Mouse (Mus musculus): ENCODE measurements at regions not wholly inside any gene's neighbourhood (a gene's known extent, or its start where the extent isn't known, plus 50 kb on each side); places are given as distances from the start of the nearest gene placed in this dataset.

DNA sequence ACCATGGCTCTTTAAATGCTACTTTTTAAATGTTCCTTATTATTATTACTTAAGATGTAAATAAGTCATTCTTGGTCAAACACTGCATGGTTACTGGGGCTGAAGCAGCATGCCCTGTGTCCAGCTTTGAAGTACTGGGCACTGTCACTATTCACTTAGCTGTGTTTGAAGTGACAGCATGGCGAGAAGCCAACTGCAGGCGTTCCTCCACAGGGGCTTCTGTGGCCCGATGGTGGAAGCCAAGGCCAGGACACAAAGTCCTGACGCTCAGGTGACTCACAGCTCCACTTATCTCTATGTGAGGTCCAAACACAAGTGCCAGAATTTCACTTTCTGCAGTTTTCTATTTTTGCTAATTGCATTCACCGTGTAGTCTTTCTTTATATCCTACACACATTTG, 65.3 kb downstream of the Cdca7 start:
- ATAC-seq: no peak

DNA sequence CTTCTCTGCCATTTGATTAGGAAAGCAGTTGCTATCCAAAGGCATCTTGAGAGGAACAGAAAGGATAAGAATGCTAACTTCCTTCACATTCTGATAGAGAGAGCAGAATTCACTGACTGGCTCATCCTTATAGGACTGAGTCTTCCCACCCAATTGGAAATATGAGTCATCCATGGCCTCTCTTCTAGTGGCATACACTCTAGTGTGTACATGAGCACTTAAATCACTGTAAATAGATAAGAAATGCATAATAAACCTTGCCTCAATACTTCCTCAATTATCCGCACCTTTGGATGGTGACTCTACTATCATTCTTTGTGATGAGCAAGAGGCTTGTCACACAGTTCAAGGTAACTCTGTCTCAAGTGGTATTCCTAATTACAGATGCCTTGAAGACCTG, 69.5 kb downstream of the Cdca7 start:
- ATAC-seq: no peak

DNA sequence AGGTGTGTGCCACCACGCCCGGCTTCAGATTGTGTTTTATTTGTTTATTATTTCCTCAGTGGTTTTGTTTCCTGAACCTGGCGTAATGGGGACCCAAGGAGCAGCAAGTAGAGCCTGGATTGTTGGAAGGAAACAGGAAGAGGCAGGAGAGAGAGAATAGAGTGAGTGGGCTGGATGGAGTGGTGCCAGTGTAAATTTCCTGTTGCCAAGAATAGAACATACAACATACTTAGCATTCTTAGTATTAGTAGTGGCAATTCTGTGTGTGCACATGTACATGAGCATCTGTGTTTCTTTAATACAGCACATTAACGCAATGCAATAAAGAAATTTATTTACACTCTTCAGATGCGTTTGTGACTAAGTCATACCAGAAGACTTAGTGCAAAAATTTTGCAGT, 70.5 kb downstream of the Cdca7 start:
- ATAC-seq: no peak

DNA sequence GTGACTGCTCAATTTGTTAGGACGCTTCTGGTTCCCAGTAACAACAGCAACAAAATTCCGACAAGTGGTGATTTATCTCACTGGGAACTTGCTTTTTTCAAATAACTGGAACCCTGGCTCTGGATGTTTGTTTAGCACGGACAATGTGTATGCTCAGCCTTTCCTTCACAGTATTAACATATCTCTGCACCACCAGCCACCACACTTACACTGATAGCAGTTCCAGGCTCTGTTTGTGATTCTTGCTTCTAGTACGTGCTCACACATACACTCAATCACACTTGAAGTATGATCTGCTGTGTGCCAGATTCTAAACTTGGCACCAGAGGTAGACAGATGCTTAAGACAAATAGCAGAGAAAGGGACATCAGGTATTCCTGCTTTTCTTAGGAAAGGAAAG, 71.0 kb downstream of the Cdca7 start:
- no peak for ATAC-seq

DNA sequence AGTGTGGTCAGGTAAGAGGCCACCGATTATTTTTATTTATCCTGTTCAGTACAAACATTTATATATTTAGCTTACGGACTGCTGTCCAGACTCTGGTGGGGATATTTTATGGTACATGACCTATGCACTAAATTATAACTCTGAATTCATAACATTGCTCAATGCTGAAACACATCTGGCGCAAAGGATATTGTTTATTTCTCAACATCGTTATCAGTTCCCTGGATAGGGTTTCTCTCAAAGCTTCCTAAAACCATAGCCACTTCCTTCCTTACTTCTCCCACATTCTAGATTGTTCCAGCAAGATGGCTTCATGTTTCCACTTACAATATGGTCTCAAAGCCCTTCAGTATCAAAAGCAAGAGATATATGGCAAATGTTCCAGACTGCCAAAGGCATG, 75.3 kb downstream of the Cdca7 start:
- no peak for ATAC-seq

DNA sequence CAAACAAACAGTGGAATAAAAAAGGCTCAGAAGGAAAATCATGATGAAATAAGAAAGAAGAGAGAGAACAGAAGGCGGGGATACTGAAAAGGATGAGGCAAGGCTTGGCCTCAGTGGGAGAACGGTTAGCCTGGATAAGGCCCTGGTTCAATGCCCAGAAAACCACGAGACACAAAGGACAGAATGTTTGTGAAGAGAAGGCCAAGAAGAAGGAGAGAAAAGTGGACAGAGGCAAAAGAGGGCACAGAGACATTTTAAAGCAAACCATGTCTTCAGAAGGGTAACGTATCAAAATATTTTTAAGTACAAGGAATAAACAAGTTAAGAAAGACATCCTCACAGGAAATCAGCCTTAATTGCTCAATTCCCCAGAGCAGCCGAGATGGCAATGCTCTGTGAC, 78.6 kb downstream of the Cdca7 start:
- no peak for ATAC-seq

DNA sequence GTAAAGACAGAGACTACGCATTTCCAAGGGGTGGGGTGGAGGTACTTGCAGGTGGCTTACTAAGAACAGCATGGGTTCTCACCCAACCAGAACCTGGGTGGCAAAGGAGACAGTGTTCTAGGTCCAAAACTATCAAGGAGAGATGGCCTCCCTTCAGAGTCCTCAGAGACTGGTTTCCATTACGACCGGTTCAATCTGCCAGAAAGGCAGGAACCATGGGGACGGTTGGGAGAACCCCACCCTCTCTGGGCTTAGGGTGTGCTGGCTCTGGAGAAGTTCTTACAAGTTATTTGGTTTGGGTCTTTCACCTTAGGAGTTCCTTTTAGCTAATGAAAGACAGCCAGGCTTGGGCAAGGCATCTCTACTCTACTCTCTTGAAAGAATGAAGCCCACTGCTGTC, 79.2 kb downstream of the Cdca7 start:
- no peak for ATAC-seq

DNA sequence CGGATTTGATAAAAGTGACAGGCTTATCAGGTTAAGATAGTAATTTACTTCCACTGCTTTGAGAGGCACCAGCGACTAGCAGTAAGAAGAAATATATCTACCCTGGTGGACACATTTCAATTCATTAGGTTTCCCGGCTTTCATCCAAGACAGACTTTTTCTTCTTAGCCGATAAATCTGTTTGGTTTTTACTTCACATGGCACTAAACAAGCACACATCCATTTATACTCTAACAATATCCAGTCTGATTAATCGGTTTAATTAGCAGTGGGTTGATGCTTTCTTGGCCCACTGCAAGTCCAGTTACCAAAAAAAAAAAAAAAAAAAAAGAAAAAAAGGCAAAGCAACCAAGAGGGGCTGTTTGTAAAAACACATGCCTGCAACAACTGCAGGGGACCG, 79.6 kb downstream of the Cdca7 start:
- ATAC-seq: no peak

DNA sequence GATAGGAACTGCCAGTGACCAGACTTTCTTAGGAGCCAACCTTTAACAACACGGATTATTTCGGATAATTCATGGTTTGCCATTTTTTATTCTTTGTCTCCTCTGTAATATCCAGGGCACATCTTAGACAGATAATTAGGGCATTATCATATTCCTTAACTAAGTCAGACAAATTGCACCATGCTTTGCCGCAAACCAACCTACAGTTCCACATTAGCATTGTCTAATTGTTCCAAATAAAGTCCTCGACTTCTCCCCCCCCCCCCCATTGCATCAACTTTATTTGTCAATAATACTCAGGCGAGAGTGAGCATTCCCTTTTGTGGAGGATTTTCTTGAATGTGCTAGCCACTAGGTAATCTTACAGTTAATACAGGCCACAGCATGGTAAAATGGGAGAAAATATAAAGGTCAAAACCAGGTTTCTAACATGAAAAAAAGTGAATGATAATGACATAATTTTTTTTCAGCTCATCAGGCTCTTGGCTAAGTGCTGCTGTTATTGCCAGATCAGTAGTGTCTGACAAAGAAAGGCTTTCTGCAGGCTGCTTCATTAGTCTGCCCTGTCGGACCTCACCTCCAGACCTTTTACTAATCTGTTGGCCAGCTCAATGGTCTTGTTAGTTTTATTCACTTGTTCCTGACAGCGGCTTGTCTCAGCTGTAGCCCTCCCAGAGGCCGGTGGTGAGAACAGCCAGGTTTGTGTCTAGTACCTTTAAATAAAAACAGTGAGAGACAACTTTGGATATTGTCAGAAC, 80.3 kb downstream of the Cdca7 start:
- ATAC-seq: no peak

DNA sequence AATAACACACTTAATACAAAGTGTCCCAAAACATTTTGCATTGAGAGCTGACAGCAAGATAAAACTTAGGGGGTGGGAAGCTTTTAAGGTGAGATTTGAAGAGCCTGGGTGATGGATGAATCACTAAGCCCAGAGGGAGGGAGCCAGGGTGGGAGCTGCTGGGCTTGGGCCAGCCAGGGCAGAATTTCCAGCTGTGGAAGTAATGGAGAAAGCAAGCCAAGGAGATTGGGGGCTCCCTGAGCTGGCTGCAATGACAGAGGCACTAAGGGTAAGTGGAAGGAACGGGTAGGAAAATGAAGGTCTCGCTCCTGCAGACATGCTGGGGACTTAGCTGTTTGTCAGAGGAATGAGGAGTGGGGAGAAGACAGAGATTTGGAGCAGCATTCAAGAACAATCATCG, 81.2 kb downstream of the Cdca7 start:
- no peak for ATAC-seq

DNA sequence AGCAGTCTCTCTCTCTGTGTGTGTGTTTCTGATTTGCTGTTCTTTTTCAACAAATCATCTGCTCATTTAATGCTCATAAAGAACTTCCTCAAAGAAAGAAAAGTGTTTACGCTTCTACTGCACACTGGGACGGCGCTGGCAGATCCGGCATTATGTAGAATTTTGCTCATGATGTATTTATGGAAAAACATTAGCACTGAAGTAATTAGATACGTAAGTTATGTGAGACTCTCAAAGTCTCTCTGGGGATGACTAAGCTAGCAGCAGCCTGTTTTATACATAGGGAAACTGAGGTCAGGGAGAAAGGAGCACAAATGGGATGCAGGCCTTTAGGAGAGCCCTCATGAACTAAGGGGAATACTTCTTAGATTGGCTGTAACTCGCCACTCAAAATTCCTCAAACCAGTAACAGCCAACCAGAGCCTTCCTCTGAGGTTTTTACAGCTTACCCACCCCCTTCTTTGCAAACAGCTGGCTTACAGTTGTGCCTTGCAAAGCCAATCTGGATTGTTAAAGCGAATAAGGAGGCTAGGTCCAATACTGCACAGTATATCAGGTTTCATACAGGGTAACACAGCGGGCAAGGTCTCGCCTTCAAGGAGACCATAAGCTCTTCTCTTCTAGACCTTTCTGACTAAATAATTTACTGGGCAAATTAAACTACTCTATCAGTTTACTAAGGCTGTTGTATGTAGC, 81.8 kb downstream of the Cdca7 start:
- ATAC-seq: no peak

DNA sequence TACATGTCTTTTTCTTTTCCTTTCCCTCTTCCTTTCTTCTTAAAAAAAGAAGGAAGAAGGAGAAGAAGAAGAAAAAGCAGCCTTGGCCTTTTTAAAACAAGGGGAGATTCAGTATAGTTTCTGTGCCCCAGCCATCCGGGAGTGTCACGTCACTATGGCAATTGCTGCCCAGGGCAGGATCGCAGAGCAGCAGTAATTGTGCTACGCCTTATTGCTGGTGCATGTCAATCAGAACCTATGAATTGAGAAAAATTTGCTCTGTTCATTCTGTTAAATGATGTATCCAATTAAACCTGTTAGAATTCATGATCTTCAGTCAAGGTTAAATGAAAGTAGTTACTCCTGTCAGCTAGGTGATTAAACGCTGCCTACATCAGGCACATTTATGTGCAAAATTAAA, 85.4 kb downstream of the Cdca7 start:
- no peak for ATAC-seq

DNA sequence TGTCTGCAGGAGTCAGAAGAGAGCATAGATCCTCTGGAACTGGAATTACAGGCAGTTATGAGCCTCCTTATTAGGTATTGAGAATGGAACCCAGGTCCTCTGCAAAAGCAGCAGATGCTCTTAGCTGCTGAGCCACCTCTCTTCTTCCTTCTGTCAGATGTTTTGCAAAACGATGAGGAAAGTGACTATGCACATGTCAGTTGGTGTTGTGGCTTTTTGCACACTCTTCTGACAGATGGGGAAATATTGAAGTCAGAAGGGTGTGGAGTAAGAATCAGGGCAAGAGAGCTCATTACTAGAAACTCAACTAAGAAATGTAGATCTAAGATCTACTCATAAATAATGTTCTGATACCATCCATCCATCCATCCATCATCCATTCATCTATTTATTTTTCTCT, 102.4 kb downstream of the Cdca7 start:
- ATAC-seq: no peak

DNA sequence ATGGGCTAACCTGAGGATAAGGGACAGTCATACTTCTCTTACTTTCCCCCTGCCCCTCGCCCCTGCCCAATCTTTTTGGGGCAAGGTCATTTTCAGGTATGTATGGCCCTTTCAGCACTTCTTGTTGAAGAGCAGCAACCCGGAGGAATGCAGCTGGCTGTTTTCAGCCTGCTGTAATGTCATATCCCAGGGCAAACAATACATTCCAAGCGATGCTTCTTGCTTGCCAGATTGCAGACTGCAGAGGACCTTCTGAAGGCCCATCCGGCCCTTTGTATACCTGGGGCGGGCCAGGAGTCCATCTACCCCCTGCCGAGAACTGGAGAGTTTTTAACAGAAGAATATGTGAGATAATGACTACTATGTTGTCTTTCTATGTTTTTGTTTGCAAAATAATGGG, 105.2 kb downstream of the Cdca7 start:
- no peak for ATAC-seq

DNA sequence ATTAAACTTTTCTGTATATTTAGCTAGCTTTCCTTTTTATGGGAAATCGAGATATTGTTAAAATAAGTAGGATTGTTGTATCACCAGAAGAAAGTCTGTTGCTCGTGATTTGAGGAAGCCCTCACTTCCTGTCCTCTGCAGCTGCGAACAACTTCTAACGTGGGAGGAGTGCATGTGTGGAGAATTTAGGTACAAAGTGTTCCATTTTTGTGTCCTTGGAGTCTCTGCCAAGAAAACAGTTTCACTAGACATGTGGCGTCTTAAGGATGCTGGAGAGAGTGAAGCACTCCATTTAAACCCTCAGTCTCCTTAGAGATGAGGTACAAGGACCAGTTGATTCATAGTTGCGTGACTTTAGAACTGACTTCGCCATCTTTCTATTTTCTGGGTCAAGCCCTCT, 112.9 kb downstream of the Cdca7 start:
- no peak for ATAC-seq

DNA sequence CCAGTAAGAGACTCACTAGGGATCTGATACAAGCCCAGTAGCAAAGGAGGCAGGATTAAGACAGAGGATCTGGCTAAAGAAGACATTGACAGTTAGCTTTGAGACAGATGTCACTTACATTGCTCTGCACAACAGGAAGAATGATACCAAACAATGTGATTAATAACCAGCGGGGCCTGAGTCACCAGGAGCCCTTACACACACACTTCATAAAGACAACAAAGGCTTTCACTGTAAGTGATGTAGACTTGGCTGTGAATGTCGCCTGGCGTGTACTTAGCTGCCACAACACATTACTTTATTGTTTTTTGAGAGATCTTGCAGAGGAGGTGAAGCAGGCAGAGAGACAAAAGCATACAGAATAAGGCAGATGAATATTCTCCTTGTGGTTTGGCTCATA, 116.1 kb downstream of the Cdca7 start:
- no peak for ATAC-seq

DNA sequence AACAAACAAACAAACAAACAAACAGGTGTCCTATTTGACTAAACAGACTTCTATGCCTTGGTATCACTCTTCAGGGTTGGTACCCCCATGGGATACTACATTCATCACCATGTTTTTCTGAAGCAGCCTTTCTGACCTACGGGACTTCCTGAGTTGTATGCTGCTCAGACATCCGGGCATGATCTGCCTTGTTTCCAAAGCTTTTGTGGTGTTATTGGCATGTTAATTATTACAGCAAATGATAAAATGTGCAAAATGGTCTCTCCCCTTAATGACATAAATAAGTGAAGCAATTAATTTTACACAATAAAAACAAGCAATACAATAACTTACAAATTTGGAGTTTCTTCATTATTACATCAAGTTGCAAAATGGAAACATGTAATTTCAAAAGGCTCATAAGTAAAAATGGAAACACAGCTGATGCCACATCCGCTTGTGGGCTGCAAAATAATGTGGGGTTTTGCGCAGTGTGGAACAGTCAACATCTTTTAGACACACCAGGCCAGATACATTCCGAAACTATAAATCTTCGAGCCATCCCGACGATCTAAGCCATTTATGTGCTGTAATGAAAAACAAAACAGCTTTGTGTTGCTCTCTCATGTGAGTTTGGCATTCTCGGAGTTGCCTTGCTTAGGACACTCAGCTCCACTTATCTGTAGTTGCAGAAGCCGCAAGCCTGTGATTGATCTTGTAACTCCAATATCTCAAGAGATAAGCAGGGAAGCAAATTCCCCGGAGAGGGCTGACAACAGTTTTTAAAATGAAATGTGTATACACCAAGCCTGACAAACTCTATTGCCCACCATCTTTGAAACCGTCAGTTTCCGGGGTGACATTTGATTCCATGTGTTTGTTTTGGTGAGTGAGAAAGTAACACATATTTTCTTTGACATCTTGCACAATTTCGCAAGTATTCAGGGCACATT, 121.3 kb downstream of the Cdca7 start:
- ATAC-seq: no peak

DNA sequence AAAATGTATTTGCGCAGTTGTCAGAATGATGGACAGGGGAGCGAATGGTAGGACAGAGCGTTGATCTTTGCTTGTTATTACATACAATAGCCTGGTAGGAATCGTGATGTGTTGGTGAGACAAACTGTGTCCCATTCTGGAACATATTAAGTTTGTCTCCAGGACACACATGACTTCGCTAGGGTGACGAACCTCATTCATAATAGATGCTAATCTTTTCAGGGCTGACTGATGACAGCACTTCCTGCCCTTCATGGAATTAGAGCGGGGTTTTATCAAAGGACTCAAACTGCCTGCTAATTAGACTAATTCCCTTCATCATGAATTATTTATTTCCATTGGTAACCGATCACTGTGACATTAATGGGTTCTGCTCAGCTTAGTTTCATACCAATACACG, 122.0 kb downstream of the Cdca7 start:
- ATAC-seq: no peak

DNA sequence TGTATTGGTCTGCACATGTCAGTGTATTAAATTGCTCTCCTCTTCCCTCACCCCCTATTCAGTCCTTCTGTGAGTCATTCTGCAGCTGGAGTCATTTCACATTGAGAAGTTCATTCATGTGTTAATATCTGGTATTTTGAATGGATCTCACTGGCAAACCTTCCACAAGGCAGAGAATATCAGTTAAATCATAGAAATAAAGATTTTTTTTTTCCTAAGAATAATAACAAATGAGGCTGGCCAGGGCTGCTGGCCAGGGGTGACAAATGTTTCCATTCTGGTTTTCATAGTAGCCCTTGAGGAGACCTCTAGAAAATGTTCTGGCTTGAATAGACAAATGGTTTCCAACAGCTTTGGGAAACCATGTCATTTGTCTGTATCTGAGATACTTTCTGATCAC, 124.8 kb downstream of the Cdca7 start:
- no peak for ATAC-seq

DNA sequence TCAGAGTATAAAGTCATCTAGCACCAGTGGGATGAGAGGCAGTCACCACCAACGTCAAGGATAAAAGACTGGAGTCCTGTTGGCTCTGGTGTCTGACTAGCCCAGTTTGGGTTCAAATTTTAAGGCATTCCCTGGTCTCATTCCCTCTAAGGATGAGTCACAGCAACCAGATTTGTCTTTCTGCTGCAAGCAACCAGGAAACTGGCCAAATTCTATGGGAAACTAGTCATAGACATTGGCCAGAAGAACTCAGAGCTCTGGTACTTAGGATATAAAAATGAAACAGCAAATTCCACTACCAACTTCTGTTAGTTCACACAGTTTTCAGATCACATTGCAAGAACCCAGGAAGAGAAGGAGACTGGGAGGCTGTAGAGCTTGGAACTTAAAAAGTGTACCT, 126.2 kb downstream of the Cdca7 start:
- no peak for ATAC-seq

DNA sequence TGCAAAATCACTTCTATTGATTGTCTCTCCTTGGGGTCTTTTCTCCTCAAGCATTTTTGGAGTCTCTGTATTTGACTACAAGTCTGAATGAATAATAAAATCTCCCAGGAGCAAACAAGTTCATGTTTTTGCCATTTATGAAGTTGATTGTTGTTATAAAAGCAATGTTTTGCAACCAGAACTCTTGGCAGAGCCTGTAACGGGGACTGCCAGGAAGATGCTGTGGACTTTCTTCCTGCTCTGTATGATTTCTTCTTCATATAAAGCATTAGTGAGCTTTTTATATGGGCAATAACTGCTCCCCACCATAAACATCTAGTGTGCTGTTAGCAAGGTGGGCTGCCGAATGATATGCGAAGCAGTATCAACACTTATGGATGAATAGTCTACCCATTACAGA, 136.3 kb downstream of the Cdca7 start:
- ATAC-seq: no peak

DNA sequence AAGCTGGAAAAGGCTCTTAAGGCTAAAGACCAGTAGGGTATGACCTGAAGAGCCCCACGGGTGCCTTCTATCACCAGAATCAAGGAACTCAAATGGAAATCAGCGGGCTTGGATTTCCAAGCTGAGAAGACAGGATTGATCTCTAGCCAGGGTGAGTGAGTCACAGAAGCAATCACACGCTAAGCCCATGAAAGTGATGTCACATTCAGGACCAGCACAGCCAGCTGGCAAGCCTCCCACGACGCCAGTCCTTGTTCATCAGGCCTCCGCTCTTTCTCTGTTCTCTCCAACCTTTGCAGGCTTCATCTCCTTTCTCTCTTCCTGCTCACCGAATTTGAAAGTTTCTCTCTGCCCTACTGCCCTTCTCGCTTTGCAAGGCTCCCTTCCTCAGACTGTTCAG, 138.3 kb downstream of the Cdca7 start:
- ATAC-seq: no peak

DNA sequence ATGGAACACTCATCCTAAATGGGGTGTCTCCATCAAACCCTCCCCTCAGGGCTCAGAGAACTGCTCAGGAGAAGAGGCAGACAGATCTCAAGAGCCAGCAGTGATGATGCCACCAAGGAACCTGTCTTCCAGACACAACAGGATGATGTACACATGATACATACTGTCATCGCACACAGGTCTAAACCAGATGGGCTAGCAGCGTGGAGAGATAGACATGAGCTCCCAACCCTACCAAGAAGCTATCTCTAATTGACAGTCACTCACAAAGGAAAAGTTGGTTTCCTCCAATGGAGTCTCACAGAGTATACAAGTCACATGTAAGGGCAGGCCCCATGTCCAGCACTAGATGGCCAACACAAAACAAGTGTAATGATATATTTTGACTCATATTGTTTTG, 139.9 kb downstream of the Cdca7 start:
- ATAC-seq: no peak

DNA sequence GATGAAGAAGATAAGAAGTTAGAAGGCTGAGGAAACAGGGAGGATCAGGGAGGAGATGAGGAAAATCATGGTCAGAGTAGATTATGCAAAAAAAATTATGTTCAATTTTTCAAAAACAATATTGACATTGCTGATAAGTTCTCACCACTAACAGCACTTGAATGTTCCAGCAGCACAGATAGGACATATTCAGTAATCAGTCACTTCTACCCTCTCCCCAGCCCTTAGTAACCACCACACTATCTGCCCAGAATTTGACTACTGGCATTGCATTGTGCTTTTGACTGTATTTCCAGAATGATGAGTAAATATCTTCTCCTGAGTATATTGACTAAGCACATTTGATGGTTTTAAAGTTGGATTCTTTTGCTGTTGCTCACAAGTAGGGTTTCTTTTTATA, 140.5 kb downstream of the Cdca7 start:
- no peak for ATAC-seq
